Mouse (Mus musculus) layer of hippocampus, adult 8-10 months (tissue): Measurements from ENCODE around the gene Spaca6. TPM values are rescaled to one million over a fixed set of nuclear protein-coding genes. Genes with fewer than 3 reads are reported as not detected.

ENCODE experiments used
- microRNA-seq, 2 experiments: library from miRNA; unstranded; fragments of <30 nt; microRNA quantifications; one replicate each; pipeline ENCODE4 v1.2.0; 2022
- total RNA-seq, 4 experiments: library from RNA; stranded (reverse); gene quantifications; 2 replicates each; pipeline ENCODE4 v1.2.4; 2022

Spaca6 gene
- total RNA-seq, 4 experiments from 2014 or later: 88.5 to 132 (median 119) TPM

Small RNAs within 50 kb of the gene (microRNA-seq; reads per million reads assigned to microRNA genes)
- gene Gm25927 (0 reads per million in 2 experiments), gene Mir125a (7,037 to 17,186 reads per million in 2 experiments), gene Mir99b (8,248 to 11,882 reads per million in 2 experiments), gene Mirlet7e (0 reads per million in 2 experiments)

Other genes with a start within 250 kb of the Spaca6 start
- gene Lnpep, start 202.1 kb upstream of the Spaca6 start, total RNA-seq: 100 to 1,000 TPM in 3 of 4 experiments, 10 to 100 TPM in 1; 95.9 to 107 (median 103) TPM
- gene Vmn2r90, start 123.4 kb upstream of the Spaca6 start, total RNA-seq: under 1 TPM in 1 of 4 experiments, not detected in 3; 0.13 TPM
- gene Has1, start 28.0 kb downstream of the Spaca6 start, total RNA-seq: under 1 TPM; 0.57 to 0.73 (median 0.60) TPM
- not detected for gene Fpr1, start 56.8 kb downstream of the Spaca6 start, total RNA-seq
- not detected for gene Fpr2, start 60.7 kb downstream of the Spaca6 start, total RNA-seq
- not detected for gene Fpr3, start 60.7 kb downstream of the Spaca6 start, total RNA-seq
- not detected for gene Fpr-rs4, start 194.6 kb downstream of the Spaca6 start, total RNA-seq
- under 1 TPM in 2 of 4 experiments, not detected in 2; 0.06 to 0.10 TPM for gene Vmn2r124, start 222.3 kb downstream of the Spaca6 start, total RNA-seq